Mouse (Mus musculus) lung, embryonic 14.5 days (tissue): ENCODE measurements around the gene Iqsec1. TPM values are rescaled to one million over a fixed set of nuclear protein-coding genes. Genes with fewer than 3 reads are reported as not detected.

Source experiments
- ATAC-seq: fragments of 200-750 bp; cut with Nextera tagmentation; 2 replicates; pipeline ENCODE4 v1.8.0; 2017; ENCODE audit warnings: mild to moderate bottlenecking, moderate TSS enrichment, moderate library complexity; ENCODE audit not compliant: insufficient read depth
- DNase-seq: peaks from one replicate; pipeline ENCODE4 v3.0.0-alpha.2; 2015
- H3K27ac ChIP-seq: fragments of 300-500 bp; sonication (generic); 2 replicates; pipeline ENCODE4 v1.5.1; 2014; ENCODE audit warnings: low read depth, mild to moderate bottlenecking, moderate library complexity
- H3K27me3 ChIP-seq: fragments of 300-500 bp; sonication (generic); 2 replicates; pipeline ENCODE4 v1.6.1; 2014; ENCODE audit warnings: low read length, control low read depth; ENCODE audit not compliant: insufficient read depth
- H3K36me3 ChIP-seq: fragments of 300-500 bp; sonication (generic); 2 replicates; pipeline ENCODE4 v1.6.1; 2014; ENCODE audit warnings: control low read depth; ENCODE audit not compliant: insufficient read depth
- H3K4me1 ChIP-seq: fragments of 300-500 bp; sonication (generic); 2 replicates; pipeline ENCODE4 v1.6.1; 2014; ENCODE audit warnings: antibody characterized with exemption, control low read depth; ENCODE audit not compliant: insufficient read depth
- H3K4me2 ChIP-seq: fragments of 300-500 bp; sonication (generic); 2 replicates; pipeline ENCODE4 v1.6.1; 2014; ENCODE audit warnings: mild to moderate bottlenecking
- H3K4me3 ChIP-seq: fragments of 300-500 bp; sonication (generic); 2 replicates; pipeline ENCODE4 v1.5.1; 2014; ENCODE audit warnings: low read depth, low read length
- H3K9ac ChIP-seq: fragments of 300-500 bp; sonication (generic); 2 replicates; pipeline ENCODE4 v1.6.1; 2014
- H3K9me3 ChIP-seq: fragments of 300-500 bp; sonication (generic); 2 replicates; pipeline ENCODE4 v1.6.1; 2016; ENCODE audit warnings: low read depth, low read length, control low read depth
- CTCF ChIP-seq: IDR thresholded peaks from 2 replicates; pipeline ENCODE4 v1.5.1; 2016; ENCODE audit warnings: antibody characterized with exemption, low read depth
- WGBS: fragments of 180-500 bp; shearing (Covaris S2); extraction: QIAGEN DNeasy Blood & Tissue Kit; methylation state at CpG from one replicate; pipeline ENCODE4 v1.1.7; 2014; 5-methylcytosine and 5-hydroxymethylcytosine counted together
- polyA plus RNA-seq: library from polyadenylated mRNA; unstranded; fragments of >200 nt; fragmentation: Nextera tagmentation; extraction: Ambion mirVana; gene quantifications from 2 replicates; pipeline ENCODE4 v1.2.1, GENCODE M21; 2014

Iqsec1 gene
- polyA plus RNA-seq, 1 experiment from 2014 or later: 15.8 TPM

DNA sequence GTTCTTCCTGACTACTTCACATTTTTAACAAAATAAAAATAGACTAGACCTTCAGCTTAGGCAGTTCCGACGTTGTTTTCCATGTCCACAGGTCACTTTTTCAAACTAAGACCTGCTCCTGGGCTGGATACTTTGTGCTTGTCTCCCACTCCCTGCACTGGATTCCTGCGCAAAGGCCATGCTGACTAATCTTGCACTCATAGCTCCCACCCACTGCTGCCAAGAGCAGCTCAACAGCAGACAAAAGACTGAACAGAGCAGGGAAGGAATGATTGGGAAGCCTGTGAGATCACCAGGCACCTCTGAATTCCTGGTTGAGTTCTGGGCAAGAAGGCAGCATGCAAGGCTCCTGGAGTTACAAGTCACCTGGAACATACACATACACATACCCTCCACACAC is 8.5 kb upstream of the Iqsec1 start:
- no peak overlapping the region for H3K27ac ChIP-seq
- H3K4me1 ChIP-seq: no peaks in the 10 kb centered on the region
- H3K27me3 ChIP-seq: no peaks in the 10 kb centered on the region
- DNase-seq (no peak), ATAC-seq (no peak)
- H3K4me2 ChIP-seq: no peak overlapping the region
- H3K4me3 ChIP-seq: no peak overlapping the region
- H3K36me3 ChIP-seq: no peaks in the 10 kb centered on the region
- H3K9ac ChIP-seq: no peak overlapping the region
- H3K9me3 ChIP-seq: no peaks in the 10 kb centered on the region; the same call in 1 of the 2 replicates
- 90% methylated on average over 3 of the region's 3 CpGs for WGBS
- no peak for TF ChIP-seq CTCF

- WGBS: 82% methylated on average over 2 of the region's 2 CpGs
- H3K27ac ChIP-seq: no peak overlapping the region
These were observed 7.7 kb upstream of the Iqsec1 start for GRCm38 (mm10) chr6:90996181-90996580.

GRCm38 (mm10) chr6:90988299-90988625 is 223 bp downstream of the Iqsec1 start:
- peaks cover 19% of the 10 kb centered on the region for H3K4me1 ChIP-seq
- no peak for TF ChIP-seq CTCF
- no peaks in the 10 kb centered on the region for H3K36me3 ChIP-seq
- peak overlapping the region; percentile 100 for H3K4me2 ChIP-seq
- H3K4me3 ChIP-seq: peak overlapping the region; percentile 63
- H3K9ac ChIP-seq: peak overlapping the region; percentile 65
- H3K27me3 ChIP-seq: 0 out of 2 replicates have a peak, but pooled peaks cover 5% of the 10 kb centered on the region
- under 1% methylated on average over 42 of the region's 59 CpGs for WGBS
- H3K9me3 ChIP-seq: peaks cover 3% of the 10 kb centered on the region; the same call in 1 of the 2 replicates
- peak overlapping the region; percentile 63 for H3K27ac ChIP-seq
- DNase-seq (no peak), ATAC-seq (peak; percentile 21)

More at GRCm38 (mm10) chr6:90996181-90996580, 7.7 kb upstream of the Iqsec1 start:
- ATAC-seq (no peak), DNase-seq (no peak)
- Histone ChIP-seq H3K27me3 (no peaks in the 10 kb centered on the region), H3K9me3 (no peaks in the 10 kb centered on the region; the same call in 1 of the 2 replicates), H3K4me2 (no peak overlapping the region), H3K36me3 (no peaks in the 10 kb centered on the region), H3K4me3 (no peak overlapping the region), H3K4me1 (no peaks in the 10 kb centered on the region), H3K9ac (no peak overlapping the region)
- no peak for TF ChIP-seq CTCF

- peak overlapping the region; percentile 100 for H3K4me2 ChIP-seq
- peaks cover 3% of the 10 kb centered on the region; the same call in 1 of the 2 replicates for H3K9me3 ChIP-seq
- 0 out of 2 replicates have a peak, but pooled peaks cover 5% of the 10 kb centered on the region for H3K27me3 ChIP-seq
- peak; percentile 0; the same call in 1 of the 2 replicates for ATAC-seq
- no peak for TF ChIP-seq CTCF
- no peaks in the 10 kb centered on the region for H3K36me3 ChIP-seq
- H3K4me1 ChIP-seq: peaks cover 19% of the 10 kb centered on the region
- H3K27ac ChIP-seq: peak overlapping the region; percentile 63
- under 1% methylated on average over 76 of the region's 76 CpGs for WGBS
- DNase-seq: peak; percentile 63
- peak overlapping the region; percentile 63 for H3K4me3 ChIP-seq
- peak overlapping the region; percentile 65 for H3K9ac ChIP-seq
These were observed 755 bp downstream of the Iqsec1 start for GRCm38 (mm10) chr6:90987561-90988298.

GRCm38 (mm10) chr6:90984101-90984500 is 4.4 kb downstream of the Iqsec1 start:
- Histone ChIP-seq H3K9ac (no peak overlapping the region), H3K36me3 (no peaks in the 10 kb centered on the region), H3K4me2 (no peak overlapping the region), H3K4me3 (no peak overlapping the region), H3K27ac (no peak overlapping the region), H3K9me3 (no peaks in the 10 kb centered on the region), H3K27me3 (0 out of 2 replicates have a peak, but pooled peaks cover 5% of the 10 kb centered on the region), H3K4me1 (peaks cover 19% of the 10 kb centered on the region)
- DNase-seq (peak; percentile 47), ATAC-seq (no peak)
- TF ChIP-seq CTCF: no peak
- WGBS: 21% methylated on average over 3 of the region's 3 CpGs

DNA sequence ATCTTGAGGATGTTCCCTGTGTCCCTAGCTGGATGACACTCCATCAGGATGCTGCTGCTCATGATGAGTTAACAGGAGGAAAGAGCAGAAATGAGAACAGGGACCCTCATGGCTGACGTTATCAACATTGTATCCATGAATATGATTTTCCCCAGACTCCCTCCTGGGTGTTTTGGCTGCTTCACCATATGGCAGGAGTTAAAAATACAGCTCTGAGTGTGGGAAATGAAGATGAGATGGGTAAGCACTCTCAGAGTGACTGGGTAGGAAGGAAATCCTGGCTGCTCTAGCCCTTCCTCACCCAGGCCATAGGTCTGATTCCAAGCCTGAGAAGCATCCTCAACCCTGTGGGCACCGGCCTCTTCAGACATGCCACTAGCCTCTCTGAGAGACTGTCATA is 14.2 kb downstream of the Iqsec1 start:
- WGBS: 73% methylated on average over 2 of the region's 2 CpGs
- DNase-seq: no peak
- H3K4me1 ChIP-seq: no peaks in the 10 kb centered on the region

DNA sequence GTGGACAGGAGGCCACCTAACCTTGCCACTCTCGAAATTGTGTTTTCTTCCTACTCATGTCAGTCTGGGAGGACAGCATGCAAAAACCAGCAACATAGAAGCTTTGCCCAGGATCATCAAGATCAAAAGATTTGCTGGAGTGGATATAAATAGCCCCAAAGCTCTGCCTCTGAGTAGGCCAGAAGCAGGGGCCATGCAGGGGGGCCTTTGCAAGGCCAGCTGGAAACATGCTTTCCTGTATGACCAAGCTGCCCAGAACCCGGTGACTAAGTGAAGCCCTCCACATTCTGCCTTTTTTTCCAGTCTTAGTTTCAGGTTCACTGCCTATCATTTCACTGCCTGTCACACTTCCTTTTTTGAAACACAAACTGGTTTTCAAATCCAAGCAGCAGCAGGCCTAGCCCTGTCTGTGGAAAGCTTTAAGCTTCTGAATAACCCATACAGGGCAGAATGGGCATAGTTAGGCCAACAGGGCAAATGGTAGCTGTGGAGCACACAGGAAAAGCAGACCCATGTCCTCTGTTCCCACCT is 19.1 kb downstream of the Iqsec1 start:
- Histone ChIP-seq H3K9me3 (no peaks in the 10 kb centered on the region), H3K4me2 (no peak overlapping the region), H3K9ac (no peak overlapping the region), H3K27me3 (no peaks in the 10 kb centered on the region), H3K27ac (peak overlapping the region; percentile 50; the same call in 1 of the 2 replicates), H3K4me3 (no peak overlapping the region), H3K4me1 (no peaks in the 10 kb centered on the region), H3K36me3 (no peaks in the 10 kb centered on the region)
- WGBS: 42% methylated on average over 2 of the region's 2 CpGs
- ATAC-seq (no peak), DNase-seq (no peak)
- TF ChIP-seq CTCF: no peak

More for the DNA sequence above, 14.2 kb downstream of the Iqsec1 start:
- Histone ChIP-seq H3K9ac (no peak overlapping the region), H3K27ac (no peak overlapping the region), H3K27me3 (no peaks in the 10 kb centered on the region), H3K4me2 (no peak overlapping the region), H3K9me3 (no peaks in the 10 kb centered on the region), H3K36me3 (no peaks in the 10 kb centered on the region), H3K4me3 (no peak overlapping the region)
- no peak for TF ChIP-seq CTCF
- no peak for ATAC-seq
